ENCODE assay signal across 8 mouse cellular contexts in genomic region chr8:83715771-83716170, GRCm38 (mm10). TPM values are rescaled to one million over a fixed set of nuclear protein-coding genes. Genes with fewer than 3 reads are reported as not detected.
A peak's percentile ranks its signal among the peaks of the same experiment; 100 is the strongest.
DNase-seq lines count a peak whose midpoint lies in the region; ATAC-seq lines count a peak whose summit lies in the region.

No protein-coding gene starts in this region.

- H3K4me1 ChIP-seq in kidney, embryonic 14.5 days (ENCODE audit: control insufficient read depth, insufficient read depth, low read length), result peaks cover 13% of the 10 kb centered on the region
- peaks cover 15% of the 10 kb centered on the region for H3K4me1 ChIP-seq in hindbrain, embryonic 12.5 days
- H3K4me1 ChIP-seq in midbrain, embryonic 15.5 days, result peaks cover 19% of the 10 kb centered on the region

- peak overlapping the region; percentile 86; the same call in 1 of the 2 replicates for H3K27ac ChIP-seq in kidney, embryonic 14.5 days (ENCODE audit: low read depth, low read length)
- peak overlapping the region; percentile 93 for H3K27ac ChIP-seq in hindbrain, embryonic 12.5 days
- peak overlapping the region; percentile 96 for H3K27ac ChIP-seq in midbrain, embryonic 15.5 days

- peak overlapping the region; percentile 68 for H3K4me2 ChIP-seq in kidney, embryonic 14.5 days (replicated peaks; ENCODE audit: low read depth, low read length)
- peak overlapping the region; percentile 91 for H3K4me2 ChIP-seq in hindbrain, embryonic 12.5 days (replicated peaks)
- H3K4me2 ChIP-seq in midbrain, embryonic 15.5 days, result peak overlapping the region; percentile 91

- no peak for ATAC-seq in kidney, embryonic 14.5 days (ENCODE audit: low FRiP score, low TSS enrichment)
- no peak for ATAC-seq in hindbrain, embryonic 12.5 days (ENCODE audit: low FRiP score)
- ATAC-seq in midbrain, embryonic 15.5 days (replicated peaks), result no peak
- no peak; the same call in 1 of the 2 replicates for ATAC-seq in erythroid progenitor cell, adult 5-6 weeks (replicated peaks; ENCODE audit: low FRiP score, poor library complexity, severe bottlenecking)

- WGBS in kidney, embryonic 14.5 days, result under 1% methylated on average over 17 of the region's 17 CpGs
- WGBS in hindbrain, embryonic 12.5 days, result 1% methylated on average over 17 of the region's 17 CpGs
- WGBS in midbrain, embryonic 15.5 days, result 1% methylated on average over 17 of the region's 17 CpGs

- no peak for DNase-seq in kidney, adult 11 months
- DNase-seq in R1 (ENCODE audit: low read depth, low spot score), result peak; percentile 74
- no peak for DNase-seq in cerebellum, adult 11 months
- DNase-seq in c-Kit-positive CD71-positive TER-119-positive erythroid progenitor cells, embryonic 14.5 days (ENCODE audit: low spot score), result no peak

- H3K27me3 ChIP-seq in kidney, embryonic 14.5 days (ENCODE audit: control insufficient read depth, insufficient read depth, low read length), result no peaks in the 10 kb centered on the region
- peaks cover 4% of the 10 kb centered on the region; the same call in 1 of the 2 replicates for H3K27me3 ChIP-seq in hindbrain, embryonic 12.5 days
- 0 out of 2 replicates have a peak, but pooled peaks cover 3% of the 10 kb centered on the region for H3K27me3 ChIP-seq in midbrain, embryonic 15.5 days (replicated peaks)

- peak overlapping the region; percentile 86 for H3K9ac ChIP-seq in kidney, embryonic 14.5 days (ENCODE audit: low read depth, low read length)
- H3K9ac ChIP-seq in hindbrain, embryonic 12.5 days, result peak overlapping the region; percentile 87
- H3K9ac ChIP-seq in midbrain, embryonic 15.5 days, result peak overlapping the region; percentile 87

- H3K9me3 ChIP-seq in kidney, embryonic 14.5 days (ENCODE audit: control insufficient read depth, low read length), result no peaks in the 10 kb centered on the region
- H3K9me3 ChIP-seq in hindbrain, embryonic 12.5 days (replicated peaks), result no peaks in the 10 kb centered on the region
- no peaks in the 10 kb centered on the region for H3K9me3 ChIP-seq in midbrain, embryonic 15.5 days

- H3K36me3 ChIP-seq in kidney, embryonic 14.5 days (ENCODE audit: control insufficient read depth, insufficient read depth, low read length), result peaks cover 16% of the 10 kb centered on the region
- H3K36me3 ChIP-seq in hindbrain, embryonic 12.5 days, result peaks cover 15% of the 10 kb centered on the region
- peaks cover 13% of the 10 kb centered on the region for H3K36me3 ChIP-seq in midbrain, embryonic 15.5 days (replicated peaks)

- H3K4me3 ChIP-seq in kidney, embryonic 14.5 days (ENCODE audit: low read length), result peak overlapping the region; percentile 82
- H3K4me3 ChIP-seq in hindbrain, embryonic 12.5 days, result peak overlapping the region; percentile 93
- peak overlapping the region; percentile 99 for H3K4me3 ChIP-seq in midbrain, embryonic 15.5 days

RNA-seq across cellular contexts. Expression of gene Ddx39, which starts 0.8 kb away (rescaled TPM):
- 193 and 194 TPM in 2 replicates for polyA plus RNA-seq in kidney, embryonic 14.5 days (2014; fragmentation: Nextera tagmentation; extraction: Ambion mirVana)
- 119 and 135 TPM in 2 replicates for polyA plus RNA-seq in hindbrain, embryonic 12.5 days (2016; fragmentation: Nextera tagmentation; extraction: Ambion mirVana)
- 107 and 113 TPM in 2 replicates for polyA plus RNA-seq in midbrain, embryonic 15.5 days (2015; fragmentation: Nextera tagmentation; extraction: Ambion mirVana)
- total RNA-seq in erythroid progenitor cell, adult 5-6 weeks (2015; ENCODE audit: low replicate concordance), result 86.5 and 90.1 TPM in 2 replicates
- total RNA-seq in erythroid progenitor cell, adult 5-6 weeks (2017; ENCODE audit: low replicate concordance), result 47.4 and 93.2 TPM in 2 replicates

RNA-seq across cellular contexts. Expression of gene Pkn1, which starts 16.8 kb away (rescaled TPM):
- polyA plus RNA-seq in kidney, embryonic 14.5 days (2014; fragmentation: Nextera tagmentation; extraction: Ambion mirVana), result 23.8 and 36.1 TPM in 2 replicates
- polyA plus RNA-seq in hindbrain, embryonic 12.5 days (2016; fragmentation: Nextera tagmentation; extraction: Ambion mirVana), result 34.6 and 38.3 TPM in 2 replicates
- 31.7 and 31.9 TPM in 2 replicates for polyA plus RNA-seq in midbrain, embryonic 15.5 days (2015; fragmentation: Nextera tagmentation; extraction: Ambion mirVana)
- 12.6 and 25.9 TPM in 2 replicates for total RNA-seq in erythroid progenitor cell, adult 5-6 weeks (2015; ENCODE audit: low replicate concordance)
- 9.2 and 11.0 TPM in 2 replicates for total RNA-seq in erythroid progenitor cell, adult 5-6 weeks (2017; ENCODE audit: low replicate concordance)

RNA-seq across cellular contexts. Expression of gene Adgre5, which starts 25.4 kb away (rescaled TPM):
- polyA plus RNA-seq in kidney, embryonic 14.5 days (2014; fragmentation: Nextera tagmentation; extraction: Ambion mirVana), result 18.6 and 30.9 TPM in 2 replicates
- 18.9 and 19.8 TPM in 2 replicates for polyA plus RNA-seq in hindbrain, embryonic 12.5 days (2016; fragmentation: Nextera tagmentation; extraction: Ambion mirVana)
- 10.4 and 12.3 TPM in 2 replicates for polyA plus RNA-seq in midbrain, embryonic 15.5 days (2015; fragmentation: Nextera tagmentation; extraction: Ambion mirVana)
- 34.8 and 54.8 TPM in 2 replicates for total RNA-seq in erythroid progenitor cell, adult 5-6 weeks (2015; ENCODE audit: low replicate concordance)
- 28.8 and 29.0 TPM in 2 replicates for total RNA-seq in erythroid progenitor cell, adult 5-6 weeks (2017; ENCODE audit: low replicate concordance)

RNA-seq across cellular contexts. Expression of gene Ptger1, which starts 49.3 kb away (rescaled TPM):
- 0.97 and 1.3 TPM in 2 replicates for polyA plus RNA-seq in kidney, embryonic 14.5 days (2014; fragmentation: Nextera tagmentation; extraction: Ambion mirVana)
- polyA plus RNA-seq in hindbrain, embryonic 12.5 days (2016; fragmentation: Nextera tagmentation; extraction: Ambion mirVana), result 0.70 and 0.93 TPM in 2 replicates
- polyA plus RNA-seq in midbrain, embryonic 15.5 days (2015; fragmentation: Nextera tagmentation; extraction: Ambion mirVana), result 0.92 and 1.7 TPM in 2 replicates
- total RNA-seq in erythroid progenitor cell, adult 5-6 weeks (2015; ENCODE audit: low replicate concordance), result not detected in 2 replicates
- 0.13 TPM in 1 of 2 replicates, not detected in the other for total RNA-seq in erythroid progenitor cell, adult 5-6 weeks (2017; ENCODE audit: low replicate concordance)
